Mouse (Mus musculus) central nervous system, embryonic 18 days (tissue): ENCODE measurements around the gene Nhp2. TPM values are rescaled to one million over a fixed set of nuclear protein-coding genes. Genes with fewer than 3 reads are reported as not detected.

Experiments used
- polyA plus RNA-seq: library from polyadenylated mRNA; depleted of rRNA; stranded (reverse); fragments of >200 nt; gene quantifications from 2 replicates; pipeline ENCODE4 v1.2.3, GENCODE M21; 2012; rRNA removed

The Nhp2 gene
- polyA plus RNA-seq: 74.7 and 79.1 TPM in 2 replicates

DNA sequence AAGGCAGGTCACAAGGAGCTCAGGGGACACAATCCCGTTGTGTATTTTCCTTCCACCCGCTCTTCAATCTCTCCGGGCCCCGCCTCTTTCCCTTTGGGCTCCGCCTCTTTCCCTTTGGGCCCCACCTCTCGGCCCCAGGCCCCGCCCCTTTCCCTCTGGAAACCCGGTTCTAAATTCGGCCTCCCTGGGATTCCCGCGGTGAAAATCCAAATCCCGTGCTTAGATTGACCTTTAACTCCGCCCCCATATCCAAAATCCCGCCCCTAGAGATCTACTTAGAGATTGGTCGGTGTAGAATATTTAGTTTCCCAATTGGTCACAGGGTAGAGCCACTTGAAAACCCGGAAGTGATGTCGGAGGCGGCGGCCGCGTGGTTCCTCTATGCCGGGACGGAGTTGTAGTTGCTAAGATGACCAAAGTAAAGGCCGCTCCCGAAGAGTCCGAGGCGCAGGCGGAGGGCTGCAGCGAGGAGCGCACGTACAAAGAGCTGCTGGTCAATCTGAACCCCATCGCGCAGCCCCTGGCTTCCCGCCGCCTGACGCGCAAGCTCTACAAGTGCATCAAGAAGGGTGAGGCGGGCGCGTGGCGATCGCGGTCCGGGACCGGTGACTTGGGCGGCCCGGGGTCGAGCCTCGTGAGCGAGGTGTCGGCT, at the start of gene Nhp2:
Nhp2 (plus strand) TSS at position 327 of the 652 bp plus-strand sequence.

DNA sequence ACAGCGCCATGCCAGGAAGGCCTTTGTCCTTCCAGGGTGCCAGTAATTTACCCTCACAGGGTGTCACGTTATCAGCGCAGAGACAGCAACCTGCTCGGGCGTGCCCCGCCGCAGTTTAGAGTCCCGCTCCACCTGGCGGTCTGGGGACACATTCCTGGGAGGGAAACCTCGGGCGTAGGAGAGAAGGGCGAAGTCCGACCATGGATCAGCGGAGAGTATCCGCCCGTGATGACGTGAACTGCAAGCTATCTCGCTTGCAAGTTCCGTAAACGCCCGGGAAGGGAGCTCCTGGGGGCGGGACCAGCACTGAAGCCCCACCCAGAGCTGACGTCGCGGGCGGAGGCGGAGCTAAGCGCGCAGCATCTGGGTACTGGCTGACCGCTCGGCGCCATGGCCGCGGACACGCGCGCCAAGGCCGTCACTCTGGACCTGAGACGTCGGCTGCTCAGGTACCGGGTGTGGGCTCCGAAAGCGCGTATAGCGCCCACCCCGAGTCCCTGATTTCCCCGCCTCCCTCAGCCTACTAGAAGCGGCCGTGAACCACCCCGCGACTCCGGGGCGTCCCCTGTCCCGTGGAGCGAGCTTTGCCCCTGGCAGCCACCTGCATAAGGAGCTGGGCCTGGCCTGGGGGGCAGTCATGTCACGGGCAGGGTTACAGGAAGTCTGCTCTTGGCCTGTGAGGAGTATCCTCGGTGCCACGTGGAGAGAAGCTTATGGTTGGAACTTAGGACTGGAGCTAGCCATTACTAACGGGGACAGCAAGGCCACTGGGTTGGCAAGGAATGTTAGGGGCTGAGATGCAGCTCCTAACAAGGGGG, 34.9 kb upstream of the Nhp2 start, which contains the start of gene Phykpl:
Phykpl (plus strand) TSS at position 327 of the 818 bp plus-strand sequence.

DNA sequence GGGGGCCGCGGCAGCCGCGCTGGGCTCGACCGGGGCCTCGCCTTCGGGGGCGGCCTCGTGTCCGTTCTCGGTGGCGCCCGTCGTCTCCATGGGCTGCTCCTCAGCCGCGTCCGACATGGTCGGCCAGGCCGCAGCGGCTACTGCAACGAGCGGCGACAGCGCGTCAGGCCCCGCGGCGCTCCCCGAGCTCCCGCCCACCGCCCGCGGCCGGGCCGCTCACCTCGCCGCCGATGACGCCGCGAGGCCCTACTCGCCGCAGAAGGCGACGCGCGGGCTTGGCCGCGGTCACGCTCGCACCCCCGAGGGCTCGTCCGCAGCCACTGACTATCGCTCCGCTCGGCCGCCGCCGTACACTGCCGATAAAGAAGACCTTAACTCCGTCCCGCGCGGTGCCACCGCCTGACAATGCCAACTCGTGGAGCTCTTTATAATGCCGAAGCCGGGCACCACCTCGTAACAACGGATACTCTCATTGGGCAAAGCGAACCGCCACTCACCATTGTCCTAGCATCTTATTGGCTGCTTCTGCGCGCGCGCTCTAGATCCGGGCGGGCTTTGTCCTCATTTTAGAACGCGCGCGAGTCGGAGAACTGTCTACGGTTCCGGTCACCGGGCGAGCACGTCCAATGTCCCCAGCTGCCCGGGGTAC, 13.0 kb upstream of the Nhp2 start, which contains the start of gene Hnrnpab:
Hnrnpab (minus strand) TSS at position 401 of the 649 bp plus-strand sequence.

DNA sequence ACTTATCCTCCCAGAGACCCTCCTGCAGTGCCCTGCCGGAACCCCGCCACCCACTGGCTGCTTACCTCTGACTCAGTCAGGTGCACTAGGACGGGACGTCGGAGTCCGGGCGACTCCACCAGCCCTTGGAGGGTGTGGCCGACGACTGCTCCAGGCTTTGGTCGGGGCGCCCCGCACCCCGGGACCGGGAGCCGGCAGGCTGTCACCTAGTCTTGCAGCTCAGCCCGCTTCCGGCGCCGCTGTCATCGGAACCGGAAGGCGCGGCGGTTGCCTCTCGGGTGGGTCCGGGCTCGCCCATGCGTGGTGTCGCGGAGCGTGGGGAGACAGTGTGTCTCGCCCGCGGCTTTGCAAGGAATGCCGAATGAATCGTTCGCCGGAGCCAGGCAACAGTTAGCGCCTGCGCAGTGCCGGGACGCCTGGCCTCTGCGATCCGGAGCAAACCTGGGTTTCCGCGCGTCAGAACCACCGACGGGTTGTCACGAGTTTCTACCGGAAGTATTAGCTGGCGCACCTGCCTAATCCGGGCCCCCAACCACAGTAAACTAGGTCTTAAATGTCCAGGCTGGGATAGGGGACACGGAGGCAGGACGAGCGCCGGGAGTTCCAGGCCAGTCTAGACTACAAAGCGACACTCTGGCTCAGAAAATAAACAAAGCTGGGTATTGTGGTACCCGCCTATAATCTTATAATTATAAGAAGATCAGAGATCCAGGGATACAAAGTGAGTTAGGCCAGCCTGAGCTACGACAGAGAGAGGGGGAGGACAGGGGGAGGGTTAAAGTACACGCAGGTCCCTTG, 16.2 kb downstream of the Nhp2 start, which contains the start of gene Rmnd5b:
Rmnd5b (minus strand) TSS at position 372 of the 798 bp plus-strand sequence.

DNA sequence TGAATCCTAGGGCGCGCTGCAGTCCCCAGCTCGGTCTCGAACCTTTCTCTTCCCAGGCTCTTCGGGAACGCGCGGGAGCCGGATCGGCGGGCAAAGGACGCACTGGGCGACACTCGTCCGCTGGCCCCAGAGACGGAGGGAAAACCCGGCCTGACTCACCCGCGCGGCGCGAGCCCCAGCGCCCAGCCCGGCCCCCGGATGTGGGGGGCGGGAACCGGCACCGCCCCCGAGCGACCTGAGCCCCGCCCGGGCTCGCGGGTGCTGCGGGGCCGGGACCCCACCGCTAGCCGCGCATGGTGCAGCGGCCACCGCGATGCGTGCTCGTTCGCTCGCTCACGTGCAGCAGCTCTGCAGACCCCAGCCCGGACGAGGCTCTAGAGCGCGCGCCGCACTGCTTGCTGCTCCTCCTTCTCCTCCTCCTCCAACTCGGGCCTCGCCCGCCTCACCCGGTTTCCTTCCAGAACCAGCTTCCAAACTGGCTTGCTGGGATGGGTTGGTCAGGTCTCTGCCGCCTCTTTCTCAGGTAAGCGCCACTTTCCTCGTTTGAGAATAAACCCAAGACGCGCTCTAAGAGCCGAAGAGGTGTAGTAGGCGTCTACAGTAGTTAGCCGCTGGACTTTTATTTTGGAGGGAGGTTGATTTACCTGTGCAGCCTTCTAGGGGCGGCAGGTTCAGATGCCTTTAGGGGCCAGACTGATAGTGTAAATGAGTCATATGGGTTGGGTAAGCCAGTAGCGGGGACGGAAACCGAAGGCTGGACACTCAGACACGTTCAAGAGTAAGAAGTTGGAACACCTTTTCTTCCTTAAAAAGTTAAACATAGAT, 31.4 kb downstream of the Nhp2 start, which contains the start of the genes N4bp3 and D930048N14Rik:
N4bp3 (minus strand) TSS at position 152 of the 825 bp plus-strand sequence.
D930048N14Rik (plus strand) TSS at position 264 of the 825 bp plus-strand sequence.

Other genes starting within 250 kb of the Nhp2 start
- gene Phykpl, start 35.0 kb upstream of the Nhp2 start, polyA plus RNA-seq: 6.6 and 7.3 TPM in 2 replicates
- gene Hnrnpab, start 12.9 kb upstream of the Nhp2 start, polyA plus RNA-seq: 444 and 467 TPM in 2 replicates
- 76.4 and 79.9 TPM in 2 replicates for gene Rmnd5b, start 16.2 kb downstream of the Nhp2 start, polyA plus RNA-seq
- 11.4 and 13.2 TPM in 2 replicates for gene N4bp3, start 31.1 kb downstream of the Nhp2 start, polyA plus RNA-seq
- 3.2 and 3.3 TPM in 2 replicates for gene D930048N14Rik, start 31.2 kb downstream of the Nhp2 start, polyA plus RNA-seq
- gene 0610009B22Rik, start 69.1 kb downstream of the Nhp2 start, polyA plus RNA-seq: 54.5 and 57.5 TPM in 2 replicates
- 9.7 and 10.1 TPM in 2 replicates for gene Sec24a, start 143.9 kb downstream of the Nhp2 start, polyA plus RNA-seq
- gene Sar1b, start 144.0 kb downstream of the Nhp2 start, polyA plus RNA-seq: 105 and 120 TPM in 2 replicates
- 2.3 TPM in 2 replicates for gene Jade2, start 237.9 kb downstream of the Nhp2 start, polyA plus RNA-seq